Mouse (Mus musculus): ENCODE measurements around the gene Gm21985.

DNA sequence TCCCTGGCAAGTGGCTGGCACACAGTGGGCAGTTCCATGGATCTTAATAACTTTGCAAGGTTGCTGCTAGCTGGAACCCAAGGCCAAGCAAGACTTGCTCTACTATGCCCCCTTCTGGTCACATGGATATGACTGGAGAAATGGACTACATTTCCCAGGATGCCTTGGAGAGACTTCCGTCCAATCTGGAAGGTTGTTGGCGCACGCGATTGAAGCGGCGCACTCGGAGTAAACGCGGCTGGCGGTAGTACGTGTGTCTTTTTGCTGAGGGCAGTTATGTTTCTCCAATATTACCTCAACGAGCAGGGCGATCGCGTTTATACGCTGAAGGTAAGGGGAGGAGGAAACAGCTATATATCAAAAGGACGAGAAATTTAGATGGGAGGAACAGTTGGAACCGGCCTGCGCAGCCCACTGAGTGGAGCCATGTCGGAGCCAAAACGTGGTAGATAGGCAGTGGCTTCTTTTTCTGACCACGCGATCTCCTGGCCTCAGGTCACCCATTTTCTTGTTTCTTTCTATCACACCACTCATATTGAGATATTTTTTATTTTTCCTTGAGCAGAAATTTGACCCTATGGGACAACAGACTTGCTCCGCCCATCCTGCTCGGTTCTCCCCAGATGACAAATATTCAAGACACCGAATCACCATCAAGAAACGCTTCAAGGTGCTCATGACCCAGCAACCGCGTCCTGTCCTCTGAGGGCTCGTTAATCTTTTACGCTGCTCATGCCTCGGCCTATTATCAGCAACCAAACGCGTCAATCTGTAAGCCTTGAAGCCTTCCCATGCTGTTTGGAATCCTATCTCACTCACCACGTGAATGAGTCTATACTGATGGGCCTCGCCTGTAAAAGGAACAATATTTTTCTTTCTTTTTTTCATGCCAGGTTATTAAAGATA is 4.1 kb upstream of the Gm21985 start, which contains the start of gene Nop10:
- TF ChIP-seq MXI1 (IDR thresholded peaks at IDR 0.05; ENCODE audit: low read depth, low read length) = peak; percentile 95
- TF ChIP-seq POLR2AphosphoS2 (IDR thresholded peaks at IDR 0.05; ENCODE audit: low read depth, low read length) = peak; percentile 95; the same call in 1 of the 2 replicates
- TF ChIP-seq CTCF (conservative IDR thresholded peaks at IDR 0.05 in 1 of 2, IDR thresholded peaks at IDR 0.05 in 1 of 2; ENCODE audit: low read depth in 2 of 2, low read length in 2 of 2) = peak; percentile 84 to 86
- peak; percentile 96 for TF ChIP-seq MAX (IDR thresholded peaks at IDR 0.05; ENCODE audit: low read length)
- TF ChIP-seq EP300 (IDR thresholded peaks at IDR 0.05; ENCODE audit: low read length) = no peak
